In genomic region chr7:143905606-143906005, GRCm38 (mm10) we compare ENCODE assay signal across 18 mouse cellular contexts. TPM values are rescaled to one million over a fixed set of nuclear protein-coding genes. Genes with fewer than 3 reads are reported as not detected.
DNase-seq lines count a peak whose midpoint lies in the region.
"Had no signal": no experiment of that assay in that cellular context is flagged by ENCODE, and none has a peak within 500 bp of the region (broad histone marks: within the 10 kb centered on the region; RNA-seq: fewer than 3 reads in every experiment).

No protein-coding gene starts in this region.

- DNase-seq in right cerebral cortex, adult 18-20 months: peak; percentile 47
- no peak for DNase-seq in right cerebral cortex, postnatal 4 days
- peak; percentile 60 for DNase-seq in layer of hippocampus, adult 9-11 months
- DNase-seq in left cerebral cortex, postnatal 36 days (ENCODE audit: low spot score in 2 of 2): peak; percentile 27 to 33
- no peak for DNase-seq in urinary bladder, adult 2 months (ENCODE audit: low spot score)
- DNase-seq in heart, adult 9 months (ENCODE audit: low spot score in 2 of 2): no peak
- no peak for DNase-seq in neural tube, embryonic 10.5 days (ENCODE audit: extremely low spot score, low spot score)
- DNase-seq: cerebellum, adult 9-10 months; lung, adult 18-20 months had no signal

- intact Hi-C loops in left cerebral cortex, postnatal 36 days (cut with DNase I): no loop called here

RNA-seq across cellular contexts. Expression of gene Gm498, which starts 39.0 kb away (rescaled TPM):
- not detected for total RNA-seq in left cerebral cortex, postnatal 36 days (2021)
- not detected in 2 replicates for polyA plus RNA-seq in urinary bladder, adult 2 months (2012; rRNA removed)
- total RNA-seq: CH12.LX; gastrocnemius, postnatal 4 days; heart, postnatal 10 days had no signal
- polyA plus RNA-seq: embryonic facial prominence, embryonic 12.5 days; forebrain, embryonic 10.5 days; kidney, embryonic 14.5 days; limb, embryonic 14.5 days; myocyte; stomach, embryonic 15.5 days had no signal

Comparison
In these comparisons a context has a peak if more than half of its experiments do, and no peak if none do; other contexts are left out.
1. DNase-seq: peak in right cerebral cortex, adult 18-20 months (single experiment), layer of hippocampus, adult 9-11 months (single experiment) and left cerebral cortex, postnatal 36 days (2 of 2); none in right cerebral cortex, postnatal 4 days (single experiment), urinary bladder, adult 2 months (single experiment), heart, adult 9 months (0 of 2) and neural tube, embryonic 10.5 days (single experiment).